Mouse (Mus musculus) adrenal gland, adult 18-20 months (tissue): Measurements from ENCODE around the gene Trpv2. TPM values are rescaled to one million over a fixed set of nuclear protein-coding genes. Genes with fewer than 3 reads are reported as not detected.
"Not testable (repeated sequence)": the region's sequence is repeated elsewhere in the genome, so short reads cannot be mapped to it uniquely, and the experiment has no call there.

Experiments
- DNase-seq, 2 experiments: peaks; one replicate each; pipeline ENCODE4 v3.0.0; 2021 to 2022; ENCODE audit warnings: low spot score in 2 of 2
- total RNA-seq, 2 experiments: library from RNA; stranded (reverse); gene quantifications; 1 replicate in 1 of 2; 2 replicates in 1 of 2; pipeline ENCODE4 v1.2.3; 2021

Trpv2 gene
- total RNA-seq, 2 experiments from 2014 or later = 3.4 to 7.2 TPM

DNA sequence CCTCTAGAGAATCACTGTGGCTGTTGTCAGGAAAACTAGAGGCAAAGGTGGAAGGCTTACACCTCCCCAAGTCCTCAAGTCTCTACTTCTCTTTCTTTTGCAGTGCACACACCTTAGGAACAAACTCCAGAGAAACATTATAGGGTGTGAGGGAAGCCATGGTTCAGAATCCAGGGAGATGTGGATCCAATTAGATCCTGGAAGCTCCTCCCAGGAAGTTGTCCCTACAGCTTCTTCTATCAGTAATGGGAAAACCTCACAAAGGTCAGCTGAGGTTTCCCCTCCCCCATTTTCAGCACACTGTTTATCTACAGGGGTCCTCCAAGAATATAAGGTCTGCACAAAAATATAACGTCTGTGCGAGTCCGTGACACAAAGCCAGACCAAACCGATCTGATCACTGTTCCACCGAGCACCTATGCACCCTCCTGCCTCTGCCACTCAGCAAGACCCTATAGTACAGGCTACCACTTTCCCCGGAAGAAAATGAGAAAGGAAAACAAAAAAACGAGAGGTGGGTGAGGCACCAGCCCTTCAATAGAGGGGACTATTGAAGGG is 72.8 kb downstream of the Trpv2 start:
- no peak for DNase-seq

DNA sequence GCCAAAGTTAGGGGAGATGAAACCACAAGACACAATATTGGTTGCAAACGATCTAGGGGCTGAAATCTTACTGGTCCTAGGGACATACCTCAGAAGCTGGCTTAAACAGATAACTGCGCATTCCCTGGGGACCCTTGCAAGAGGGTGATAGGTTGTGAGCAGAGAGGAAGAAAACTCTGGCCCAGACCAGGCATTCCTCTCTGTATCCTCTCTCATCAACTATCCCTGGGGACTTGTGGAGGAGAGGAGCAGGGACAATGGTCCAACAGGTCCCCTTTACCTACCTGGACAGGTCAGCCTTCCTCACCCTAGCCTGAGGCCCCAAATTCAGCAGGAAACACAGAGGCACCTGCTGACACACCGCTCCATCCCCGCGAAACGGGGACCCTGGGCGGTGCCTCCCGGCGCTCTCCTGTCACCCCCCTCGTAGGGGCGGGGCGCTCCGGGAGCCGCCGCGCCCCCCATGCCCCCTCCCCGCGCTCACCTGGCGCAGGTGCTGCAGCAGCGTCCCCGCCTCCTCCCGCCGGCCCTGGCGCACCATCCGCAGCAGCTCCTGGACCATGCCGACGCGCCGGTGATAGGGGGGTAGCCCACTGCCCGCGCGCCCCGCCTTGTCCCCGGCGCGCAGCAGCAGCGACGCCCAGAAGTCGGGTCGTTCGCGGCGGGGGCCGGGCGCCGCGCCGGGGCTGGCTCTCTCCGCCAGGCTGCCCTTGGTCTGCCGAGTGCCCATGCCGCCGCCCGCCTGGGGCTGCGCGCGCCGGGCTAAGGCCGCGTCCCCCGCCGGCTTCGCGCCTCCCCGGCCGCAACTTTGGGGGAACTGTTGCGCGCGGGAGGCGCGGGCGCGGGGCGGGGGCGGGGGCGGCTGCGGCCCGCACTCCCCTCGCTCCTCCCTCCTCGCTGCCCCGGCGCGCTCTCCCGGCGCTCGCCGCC is 73.6 kb downstream of the Trpv2 start, which contains the start of gene Lrrc75a:
TSS of gene Lrrc75a (minus strand) at position 863 of the 930 bp plus-strand sequence.
- peak in 1 of 2 experiments; percentile 59 for DNase-seq

DNA sequence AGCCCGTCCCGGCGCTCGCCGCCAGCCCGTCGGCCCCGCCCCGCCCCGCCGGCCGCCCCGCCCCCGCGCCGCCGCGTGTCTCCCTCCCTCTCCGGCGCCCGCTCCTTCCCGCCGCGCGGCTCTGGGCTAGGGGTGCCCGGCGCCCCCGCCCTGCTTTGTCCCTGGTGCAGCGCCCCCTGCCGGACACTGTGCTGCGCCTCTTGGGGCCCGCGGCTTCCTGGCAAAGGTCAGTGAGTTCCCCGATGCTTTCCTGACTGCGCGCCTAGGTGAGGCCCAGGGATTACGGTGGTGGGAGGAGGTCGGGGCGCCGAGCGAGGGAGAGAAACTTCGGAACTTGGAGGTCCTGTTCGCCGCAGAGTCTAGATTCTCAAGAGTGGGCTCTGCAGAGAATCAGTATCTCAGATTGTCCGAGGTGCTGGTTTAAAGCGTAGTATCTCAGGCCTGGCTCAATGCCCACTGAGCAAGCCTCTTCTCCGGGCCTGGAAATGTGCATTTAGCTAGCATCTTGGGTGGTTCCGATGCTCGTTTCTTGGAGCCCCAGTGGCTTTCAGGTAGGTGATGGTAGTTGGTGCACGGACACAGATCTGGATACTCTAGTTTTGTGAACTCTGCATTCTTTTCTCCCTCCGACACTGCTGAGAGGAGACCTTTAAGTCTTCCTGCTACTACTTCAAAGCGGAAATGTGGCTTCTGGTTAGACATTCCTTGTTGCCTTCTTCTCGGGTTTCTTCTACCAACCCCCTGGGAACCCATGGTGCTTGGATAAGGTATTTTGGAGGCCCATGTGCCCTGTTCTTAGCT is 74.5 kb downstream of the Trpv2 start, which contains the start of gene Mmgt2:
TSS of gene Mmgt2 (plus strand) at position 74 of the 801 bp plus-strand sequence.
- peak; percentile 98 to 99 for DNase-seq

DNA sequence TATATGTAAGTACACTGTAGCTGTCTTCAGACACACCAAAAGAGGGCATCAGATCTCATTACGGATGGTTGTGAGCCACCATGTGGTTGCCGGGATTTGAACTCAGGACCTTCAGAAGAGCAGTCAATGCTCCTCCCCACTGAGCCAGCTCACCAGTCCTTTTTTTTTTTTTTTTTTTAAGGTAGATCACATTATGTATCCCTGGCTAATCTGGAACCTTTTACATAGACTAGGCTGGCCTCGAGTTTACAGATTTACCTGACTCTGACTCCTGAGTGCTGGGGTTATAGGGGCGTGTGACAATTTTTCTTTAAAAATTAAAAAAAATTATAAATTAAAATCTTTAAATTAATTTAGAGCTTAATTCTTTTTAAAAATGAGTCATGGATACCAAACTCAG is 75.5 kb downstream of the Trpv2 start:
- DNase-seq = not testable (repeated sequence)

Other genes with a start within 250 kb of the Trpv2 start
- gene Pigl, start 116.0 kb upstream of the Trpv2 start, total RNA-seq = 1 to 10 TPM; 7.5 to 9.0 TPM
- 100 to 1,000 TPM; 185 to 200 TPM for gene Ncor1, start 115.9 kb upstream of the Trpv2 start, total RNA-seq
- gene Cenpv, start 35.2 kb upstream of the Trpv2 start, total RNA-seq = 10 to 100 TPM; 32.0 to 33.1 TPM
- gene Ubb, start 23.3 kb upstream of the Trpv2 start, total RNA-seq = 1,000 to 10,000 TPM; 1,040 to 1,434 TPM
- 10 to 100 TPM; 13.9 to 23.5 TPM for gene Lrrc75a, start 74.0 kb downstream of the Trpv2 start, total RNA-seq
- gene Mmgt2, start 74.2 kb downstream of the Trpv2 start, total RNA-seq = 10 to 100 TPM; 26.5 to 36.7 TPM
- gene Zfp287, start 157.4 kb downstream of the Trpv2 start, total RNA-seq = 1 to 10 TPM; 2.9 to 3.9 TPM
- gene Gm10428, start 178.6 kb downstream of the Trpv2 start, total RNA-seq = not detected
- 1 to 10 TPM; 2.0 to 2.5 TPM for gene Zfp286, start 215.0 kb downstream of the Trpv2 start, total RNA-seq
- 1 to 10 TPM; 6.4 to 9.8 TPM for gene Trim16, start 245.7 kb downstream of the Trpv2 start, total RNA-seq